Mouse (Mus musculus) adrenal gland, adult 2 months (tissue): ENCODE measurements at regions not wholly inside any gene's neighbourhood (a gene's known extent, or its start where the extent isn't known, plus 50 kb on each side); places are given as distances from the start of the nearest gene placed in this dataset.
A peak's percentile ranks its signal among the peaks of the same experiment; 100 is the strongest.

Source experiments
- DNase-seq: peaks from one replicate; pipeline ENCODE4 v3.0.0; 2021

DNA sequence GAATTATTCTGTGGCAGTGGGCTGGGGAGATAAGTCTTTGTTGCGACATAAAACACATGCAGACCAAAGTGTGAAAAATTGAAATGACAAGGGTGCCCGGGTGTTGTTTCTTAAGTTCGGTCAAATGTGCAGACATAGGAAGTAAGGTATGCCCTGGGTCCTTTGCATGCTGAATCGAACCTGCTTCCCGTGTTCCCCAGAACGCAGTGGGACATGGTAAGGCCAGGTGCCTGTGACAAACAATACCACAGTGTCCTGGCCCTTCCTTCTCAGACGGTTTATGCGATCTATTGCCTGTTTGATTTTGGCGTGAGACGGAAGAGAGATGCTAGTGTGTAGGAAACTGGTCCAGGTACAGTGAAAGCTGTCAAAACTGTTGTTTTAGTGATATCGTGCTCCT lies 1022.1 kb downstream of the Adgrl2 start:
- no peak for DNase-seq

DNA sequence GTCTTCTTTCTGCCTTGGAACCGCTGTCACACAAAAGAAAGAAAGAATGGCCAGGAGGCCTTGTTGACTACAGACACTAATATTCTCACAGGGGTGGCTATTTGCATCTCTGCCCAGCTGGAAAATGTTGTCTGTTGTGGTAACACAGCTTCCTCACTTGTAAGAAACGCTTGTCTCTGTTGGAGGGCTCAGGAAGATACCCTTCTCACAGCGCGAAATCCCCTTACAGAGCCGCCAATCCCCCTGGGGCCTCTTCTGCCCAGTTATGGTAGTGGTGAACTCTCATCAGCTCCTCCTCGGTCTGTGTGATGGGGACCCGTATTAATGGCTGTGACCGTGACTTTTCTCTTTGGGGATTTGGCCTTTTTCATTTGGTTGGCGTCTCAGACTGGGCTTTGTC lies 1022.5 kb downstream of the Adgrl2 start:
- DNase-seq = no peak

DNA sequence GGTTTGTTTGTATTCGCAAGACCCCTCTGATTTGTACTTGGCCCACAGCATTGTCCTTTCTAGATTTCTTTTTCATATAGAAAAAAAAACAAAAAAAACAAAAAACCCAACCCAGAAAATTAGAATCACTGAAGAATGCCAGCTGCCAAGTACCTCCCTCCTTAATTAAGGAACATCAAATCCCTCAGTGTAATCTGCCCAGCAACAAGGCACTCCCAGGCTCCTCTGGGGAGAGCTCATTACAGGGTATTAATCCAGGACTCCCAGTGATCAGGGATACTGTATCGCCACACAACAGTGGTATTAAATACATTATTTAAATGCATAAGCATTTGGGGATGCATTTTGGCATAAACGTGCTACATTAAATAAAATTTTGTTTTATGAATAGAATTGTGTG lies 1023.1 kb downstream of the Adgrl2 start:
- DNase-seq = no peak

DNA sequence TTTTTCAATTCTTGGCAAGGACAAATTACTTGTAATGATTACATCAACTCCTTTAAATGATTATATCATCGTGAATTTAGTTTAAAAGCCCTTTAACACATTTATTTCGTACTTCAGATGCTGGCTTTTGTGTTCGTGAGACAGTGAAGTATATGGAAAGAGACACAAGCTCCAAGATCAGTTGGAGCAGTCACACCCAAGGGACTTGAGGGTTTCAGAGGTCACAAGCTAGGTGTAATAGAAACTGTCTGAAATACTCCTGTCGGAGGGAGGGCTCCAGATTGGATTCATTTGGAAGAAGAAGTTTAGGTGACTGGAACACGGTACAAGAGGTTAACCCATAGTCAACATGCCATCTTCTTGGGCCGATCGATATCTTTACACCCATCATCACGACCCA lies 1023.5 kb downstream of the Adgrl2 start:
- DNase-seq = no peak

DNA sequence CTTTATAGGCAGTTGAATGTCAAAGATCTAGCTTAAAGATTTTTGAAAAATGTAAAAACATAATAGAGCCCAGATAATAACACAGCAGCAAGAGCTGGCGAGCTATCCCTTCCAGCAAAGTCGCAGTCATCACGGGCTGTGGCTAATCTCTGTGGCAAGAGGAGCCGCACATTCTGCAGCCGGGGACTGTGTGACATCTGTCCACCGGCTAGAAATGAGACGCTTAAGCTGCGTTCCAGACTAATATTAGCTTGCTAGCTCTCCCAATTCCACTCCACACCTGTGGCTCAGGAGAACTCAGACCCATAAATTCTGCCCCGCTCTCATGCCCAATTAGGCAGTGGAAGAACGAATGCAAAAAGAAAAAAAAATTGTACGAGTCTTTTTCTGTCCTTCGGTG lies 1024.0 kb downstream of the Adgrl2 start:
- DNase-seq = no peak

DNA sequence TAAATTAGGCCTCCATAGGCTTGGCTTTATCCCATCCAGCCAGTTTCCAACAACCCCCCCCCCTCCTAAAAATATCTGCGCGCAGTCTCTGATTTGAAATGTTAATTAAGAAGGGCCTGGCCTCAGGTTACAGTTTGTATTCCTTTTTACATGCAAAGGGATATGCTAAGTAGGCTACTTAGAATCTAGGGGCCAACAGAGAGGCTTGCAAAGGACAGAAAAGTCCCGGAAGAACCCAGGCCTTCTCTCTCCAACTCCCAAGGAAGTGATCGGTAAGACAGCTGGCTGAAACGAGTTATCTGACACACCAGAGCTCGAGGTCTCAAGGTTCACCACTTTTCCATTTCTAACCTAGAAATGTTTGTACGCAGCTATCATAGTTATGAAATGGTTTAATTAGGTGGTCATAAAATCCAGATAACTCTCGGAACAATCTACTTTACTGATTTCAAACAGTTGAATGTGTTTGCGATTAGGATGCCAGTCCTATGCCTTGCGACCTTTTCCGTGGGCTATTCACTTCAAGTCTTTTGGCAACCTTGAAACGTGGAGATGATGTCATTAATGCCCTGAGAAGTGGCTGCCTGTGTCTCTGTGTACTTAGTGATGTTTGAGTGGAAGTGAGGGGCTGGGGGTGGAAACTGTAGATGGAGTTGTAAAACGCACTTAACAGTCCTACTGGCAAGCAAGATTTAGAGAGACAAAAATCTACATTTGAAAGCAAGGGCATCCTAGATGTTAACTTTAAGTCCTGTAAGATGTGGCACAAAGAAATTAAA lies 1026.5 kb downstream of the Adgrl2 start:
- DNase-seq = no peak

DNA sequence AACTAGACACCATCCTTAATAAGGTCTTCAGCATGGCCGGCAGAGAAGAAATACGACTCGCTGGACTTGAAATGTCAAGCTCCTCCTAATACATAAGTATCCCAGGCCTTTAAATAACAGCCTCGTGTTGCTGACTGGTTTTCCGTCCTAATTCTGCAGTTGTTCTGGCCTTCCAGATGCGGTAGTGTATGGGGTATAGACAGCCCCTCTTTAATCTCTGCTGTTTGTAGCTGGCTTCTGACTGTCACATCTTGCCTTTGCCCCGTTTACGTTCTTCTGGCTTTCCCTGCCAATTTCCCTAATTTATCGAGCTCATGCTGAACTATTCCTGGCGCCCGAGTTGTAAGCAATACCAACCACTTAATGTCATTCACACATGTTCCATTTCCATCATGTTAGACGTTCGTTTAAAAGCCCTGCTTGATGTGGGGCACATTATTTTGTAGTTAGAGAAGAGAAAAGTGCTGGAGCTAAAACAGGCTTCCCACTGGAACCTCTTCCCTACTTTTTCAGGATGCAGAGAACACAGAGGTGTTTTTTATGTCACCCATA lies 1042.2 kb downstream of the Adgrl2 start:
- DNase-seq = no peak

DNA sequence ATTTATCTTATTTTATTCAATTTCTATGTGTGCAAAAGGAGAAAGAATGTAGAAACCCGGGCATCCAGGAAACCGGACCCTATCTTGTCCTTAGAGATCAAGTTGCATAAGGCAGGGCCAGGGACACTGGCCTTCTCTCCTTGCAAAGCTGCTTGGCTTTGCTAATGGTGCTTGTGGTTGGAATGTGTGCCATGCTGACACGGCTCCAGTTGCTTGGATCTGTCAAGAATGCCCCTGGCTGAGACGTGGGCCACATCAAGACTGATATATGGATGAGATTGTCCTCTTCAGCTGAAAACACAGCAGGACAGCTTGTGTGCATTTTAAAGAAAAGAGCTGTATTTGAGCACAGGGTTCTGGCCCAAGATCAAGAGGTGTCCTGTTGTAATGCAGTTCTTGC lies 1047.0 kb downstream of the Adgrl2 start:
- no peak for DNase-seq

DNA sequence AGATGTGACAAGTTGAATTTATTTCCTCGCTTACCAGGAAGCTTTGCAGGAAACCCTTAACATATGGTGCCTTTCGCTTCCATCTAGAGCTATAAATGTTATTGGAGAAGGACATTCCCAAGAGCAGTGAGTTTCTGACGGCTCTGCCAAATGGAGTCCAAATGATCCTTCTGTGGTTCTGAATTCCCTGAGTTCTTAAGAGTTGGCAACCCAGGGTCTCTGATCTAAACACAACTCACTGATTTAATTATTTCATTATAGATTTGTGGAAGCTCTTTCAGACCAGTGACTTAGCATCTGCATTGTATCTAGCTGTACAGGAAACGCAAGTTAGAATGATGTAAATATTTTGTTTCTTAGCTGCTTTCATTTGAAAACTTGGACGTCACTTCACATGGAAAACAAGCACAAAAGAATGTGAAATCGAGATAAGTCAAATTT lies 1059.5 kb downstream of the Adgrl2 start:
- no peak for DNase-seq

DNA sequence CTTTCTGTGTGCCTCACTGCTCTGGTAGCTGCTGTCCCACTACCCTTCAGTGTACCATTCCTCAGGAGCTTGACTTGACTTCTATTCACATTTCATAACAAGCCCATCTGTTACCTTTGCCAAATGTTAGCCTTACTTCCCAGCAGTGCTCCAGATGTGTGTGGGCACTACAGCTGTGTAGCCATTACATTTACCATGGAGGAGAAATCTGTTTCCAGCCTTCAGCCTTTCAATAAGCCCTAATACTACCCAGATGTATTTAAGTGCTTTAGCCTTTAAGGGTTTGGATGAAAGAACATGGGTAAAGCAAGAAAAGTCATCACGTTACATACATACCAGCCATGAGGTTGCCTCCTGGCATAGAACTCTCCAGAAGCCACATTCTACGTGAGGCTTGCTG lies 1068.0 kb downstream of the Ttll7 start:
- DNase-seq = no peak

DNA sequence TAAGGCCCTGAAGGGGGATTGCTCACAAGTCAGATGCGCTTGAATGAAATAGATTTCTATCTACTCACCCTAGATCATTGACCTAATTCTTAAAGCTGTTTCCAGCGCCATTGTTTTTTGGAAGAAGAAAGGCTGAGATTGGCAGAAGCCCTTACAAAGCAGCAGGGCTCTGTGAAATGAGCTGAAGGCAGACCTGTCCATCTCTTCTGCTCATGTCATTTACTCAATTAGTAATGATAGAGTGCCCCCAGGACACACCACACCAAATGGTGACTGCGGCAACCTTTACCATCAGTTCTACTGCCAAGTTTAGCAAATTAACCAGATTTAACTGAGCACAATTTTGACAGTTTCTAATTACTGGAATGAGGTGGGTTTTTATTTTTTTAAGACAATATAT lies 1067.5 kb downstream of the Ttll7 start:
- DNase-seq = no peak

DNA sequence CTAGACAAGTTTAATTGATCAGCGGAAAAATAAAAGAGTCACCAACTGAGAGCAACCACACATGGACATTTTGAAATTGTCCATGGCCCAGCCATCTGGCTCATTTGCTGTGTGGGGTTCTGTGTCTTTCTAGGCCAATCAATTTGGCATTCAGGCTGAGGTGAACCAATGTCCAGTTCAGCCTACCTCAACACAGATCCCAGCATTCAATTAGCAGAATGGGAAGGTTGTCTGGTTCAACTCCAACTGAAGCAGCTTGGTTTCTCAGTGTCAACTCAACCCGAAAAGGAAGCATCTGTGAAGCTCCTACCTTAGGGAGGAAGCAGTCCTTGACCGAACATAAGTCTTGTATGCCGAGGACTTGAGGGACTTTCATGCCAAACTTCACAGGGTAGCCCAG lies 1067.0 kb downstream of the Ttll7 start:
- no peak for DNase-seq

DNA sequence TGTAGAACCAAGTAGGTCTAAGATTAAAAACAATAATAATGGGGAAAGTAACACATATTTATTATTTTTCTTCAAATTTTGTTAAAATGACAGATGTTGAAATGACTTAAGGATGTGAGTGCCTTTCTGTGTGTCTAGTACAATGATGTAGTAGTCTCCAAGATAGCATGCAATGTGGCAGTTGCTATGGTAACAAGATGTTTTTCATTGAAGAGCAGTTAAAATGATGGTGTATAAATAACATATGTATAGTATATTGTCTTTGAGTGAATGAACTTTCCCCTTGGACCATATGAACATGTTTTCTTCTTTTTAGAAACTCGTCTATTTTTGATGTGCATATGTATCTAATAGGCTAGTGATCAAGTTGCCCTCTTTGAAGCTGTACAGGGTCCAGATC lies 1044.6 kb downstream of the Ttll7 start:
- DNase-seq = no peak

DNA sequence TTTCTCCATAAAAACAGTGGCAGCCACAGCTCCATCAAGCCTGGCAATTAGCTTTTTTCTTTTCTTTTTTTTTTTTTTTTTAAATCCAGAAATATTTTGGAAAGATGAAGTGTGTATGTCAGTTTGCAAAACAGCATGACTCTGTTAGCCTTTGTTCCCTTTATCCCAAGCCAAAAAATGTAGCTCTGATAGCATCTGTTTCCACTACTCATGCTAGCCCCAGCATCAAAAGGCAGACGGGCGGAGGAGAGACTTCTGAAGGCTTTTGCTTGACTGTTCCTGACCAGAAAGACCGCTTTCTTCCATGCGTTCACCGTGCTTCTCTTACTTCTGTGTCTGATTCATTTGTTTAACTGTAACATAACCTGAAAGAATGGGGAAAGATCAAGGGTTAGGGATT lies 1039.5 kb downstream of the Ttll7 start:
- no peak for DNase-seq

DNA sequence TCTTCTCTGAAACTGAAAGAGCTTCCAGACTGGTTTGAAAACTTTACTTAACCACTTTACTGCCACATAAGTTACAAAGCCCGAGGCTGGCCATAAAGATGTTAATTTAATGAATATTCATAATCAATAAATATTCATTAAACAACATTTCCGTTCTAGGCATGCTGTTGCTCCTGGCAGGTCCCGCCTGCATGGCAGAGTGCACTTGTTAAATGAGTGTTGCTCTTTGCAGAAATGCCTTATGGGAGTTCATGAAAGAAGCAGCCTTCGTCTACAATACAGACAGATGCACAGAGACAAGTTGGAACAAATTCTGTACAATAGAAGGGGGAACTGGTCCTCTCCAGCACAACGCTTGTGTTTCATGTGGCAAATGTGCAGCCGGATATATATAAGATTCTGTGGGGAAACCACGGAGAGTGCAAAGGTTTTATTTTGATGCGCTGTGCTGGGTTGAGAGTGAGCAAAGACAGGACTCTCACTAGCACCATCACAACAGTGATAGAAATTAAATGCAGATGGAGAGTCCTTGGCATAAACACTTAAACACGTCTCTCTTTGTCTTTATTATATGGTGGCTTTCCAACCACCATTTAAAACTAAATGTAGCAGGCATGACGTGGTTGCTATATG lies 1034.2 kb downstream of the Ttll7 start:
- DNase-seq = no peak

DNA sequence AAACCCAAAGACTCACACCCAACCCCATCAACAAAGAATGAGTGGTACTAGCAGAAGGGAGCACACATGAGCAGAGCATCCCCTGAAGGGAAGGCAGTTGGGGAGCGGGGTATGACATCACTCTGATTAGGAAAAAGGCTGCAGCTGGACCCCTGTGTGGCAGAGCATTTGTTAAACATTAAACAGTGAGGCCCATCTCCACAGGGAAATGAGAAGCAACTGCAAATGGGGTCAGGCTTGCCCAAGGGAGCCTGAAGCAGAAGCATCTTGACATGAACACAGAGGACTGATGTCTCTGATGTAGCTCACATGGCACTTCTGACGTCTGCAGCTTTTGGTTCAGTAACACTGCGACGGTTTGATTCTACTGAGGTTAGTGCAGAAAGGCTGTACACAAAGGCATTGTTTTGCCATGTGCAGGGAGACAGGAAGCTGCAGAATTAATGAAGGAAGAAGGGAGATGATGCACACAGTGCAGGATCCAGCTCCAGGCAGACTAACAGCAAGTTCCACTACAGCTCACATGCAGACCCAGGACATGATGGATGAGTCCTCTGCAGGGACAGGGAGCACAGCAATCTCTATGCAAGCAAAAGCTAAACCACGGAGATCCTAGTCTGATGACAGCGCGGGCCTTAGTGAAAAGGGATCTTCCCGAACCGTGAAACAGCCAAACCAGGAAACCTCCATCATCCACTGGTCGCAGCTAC lies 1030.9 kb downstream of the Ttll7 start:
- DNase-seq = no peak

DNA sequence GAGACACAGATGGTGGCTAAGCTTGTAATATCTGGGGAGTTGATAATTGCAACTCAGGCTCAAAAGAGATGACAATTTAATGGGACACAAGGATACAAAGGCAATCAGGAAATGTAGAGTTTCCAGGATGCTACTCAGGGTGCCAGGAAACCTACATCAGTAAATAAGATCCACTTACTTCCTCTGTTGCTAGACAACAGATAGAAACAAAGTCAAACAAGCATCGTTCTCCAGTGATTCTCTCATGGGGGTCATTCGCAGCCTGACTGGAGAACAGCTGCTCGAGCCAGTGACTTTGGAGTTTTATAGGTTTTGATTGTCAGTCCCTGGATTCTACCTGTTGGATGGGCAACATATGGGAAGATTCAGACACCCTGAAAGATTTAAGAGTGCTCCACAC lies 1026.5 kb downstream of the Ttll7 start:
- no peak for DNase-seq

DNA sequence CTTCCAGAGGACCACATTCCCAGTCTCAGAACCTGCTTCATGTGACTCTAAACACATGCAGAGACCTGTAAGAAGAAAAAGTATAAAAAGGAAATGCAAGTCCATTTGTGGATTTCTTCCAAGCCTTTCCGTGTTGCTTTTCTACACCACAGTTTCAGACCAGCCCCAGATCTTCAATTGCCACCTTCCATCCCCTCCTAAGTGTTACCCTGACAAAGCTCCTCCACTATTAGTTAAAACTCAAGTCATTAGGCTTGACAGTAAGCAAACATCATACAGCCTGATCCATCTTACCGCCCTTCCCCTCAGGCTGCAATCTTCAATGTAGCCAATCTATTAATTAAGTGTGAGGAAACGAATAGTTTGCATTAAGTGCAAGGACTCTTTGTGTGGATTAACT lies 1016.1 kb downstream of the Ttll7 start:
- DNase-seq = no peak

DNA sequence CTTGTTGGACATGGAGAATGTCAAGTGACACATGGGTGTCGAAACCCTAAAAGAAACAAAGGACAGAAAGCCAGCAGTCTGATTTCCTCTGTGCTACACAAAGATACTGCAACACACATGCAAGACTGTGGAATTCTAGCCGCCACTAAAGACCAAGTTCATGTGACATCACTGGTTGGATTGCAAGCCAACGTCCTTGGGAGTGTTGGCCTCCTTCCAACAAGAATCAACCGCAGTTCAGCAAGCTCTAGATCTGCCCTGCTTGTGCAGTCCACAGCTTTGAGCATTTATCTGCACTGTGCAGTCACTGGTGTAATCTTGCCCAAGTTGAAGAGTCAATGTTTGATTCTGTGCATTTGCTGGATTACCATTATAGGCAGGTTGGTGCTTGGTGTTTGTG lies 1001.2 kb downstream of the Ttll7 start:
- DNase-seq = peak; percentile 88

DNA sequence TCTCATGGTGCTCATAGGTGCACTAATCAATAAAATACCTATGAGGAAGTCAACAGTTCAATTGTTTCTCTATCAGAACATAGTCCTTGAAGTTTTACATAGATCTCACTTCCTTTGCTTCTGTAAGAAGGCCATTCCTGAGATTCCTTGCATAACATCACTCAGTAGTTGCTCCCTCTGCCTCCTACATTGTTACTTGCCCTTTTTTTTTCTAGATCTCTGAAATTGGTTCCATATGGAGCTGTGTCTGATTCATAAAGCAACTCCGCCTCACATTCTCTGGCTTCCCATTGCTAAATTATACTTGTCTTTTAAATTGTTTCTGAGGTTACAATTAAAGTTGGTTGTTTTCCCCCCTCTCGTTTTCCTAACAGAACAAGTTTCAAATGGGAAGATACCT lies 1000.7 kb downstream of the Ttll7 start:
- no peak for DNase-seq

DNA sequence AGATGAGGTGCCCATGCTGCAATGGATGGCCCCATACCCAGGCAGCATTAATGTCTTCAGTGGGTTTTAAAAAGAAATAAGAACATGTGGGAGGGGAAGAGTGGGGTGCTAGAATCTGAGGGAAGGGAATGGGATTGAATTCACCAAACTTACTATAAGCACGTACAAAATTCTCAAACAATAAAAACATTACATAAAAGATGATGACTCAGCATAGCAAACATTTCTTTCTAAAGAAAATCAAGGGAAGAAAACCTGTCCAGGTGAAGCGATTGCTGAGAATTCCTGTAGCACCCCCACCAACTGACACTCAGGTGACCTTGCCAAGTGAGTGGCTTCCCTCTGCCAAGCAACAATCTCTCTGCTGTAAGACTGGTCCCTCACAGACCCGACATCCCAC lies 989.2 kb downstream of the Ttll7 start:
- DNase-seq = no peak

DNA sequence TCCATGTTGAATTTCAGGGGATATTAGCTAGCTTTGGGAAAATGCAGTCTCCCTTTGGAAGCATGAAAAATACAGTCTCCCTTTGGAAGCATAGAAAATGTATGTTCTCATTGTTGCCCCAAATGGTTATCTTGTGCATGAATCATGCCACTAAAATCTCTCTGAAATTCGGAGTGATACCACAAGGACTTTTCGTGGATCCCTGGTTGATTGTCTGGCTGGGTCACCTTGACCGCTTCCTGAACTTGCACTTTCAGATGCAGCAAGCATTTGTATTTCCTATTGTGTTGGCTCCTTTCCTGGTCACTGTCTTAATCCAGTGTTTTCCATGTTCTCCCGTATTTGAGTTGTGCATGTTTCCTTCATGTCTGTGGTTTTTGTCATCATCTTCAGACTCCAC lies 986.6 kb downstream of the Ttll7 start:
- DNase-seq = peak; percentile 72

DNA sequence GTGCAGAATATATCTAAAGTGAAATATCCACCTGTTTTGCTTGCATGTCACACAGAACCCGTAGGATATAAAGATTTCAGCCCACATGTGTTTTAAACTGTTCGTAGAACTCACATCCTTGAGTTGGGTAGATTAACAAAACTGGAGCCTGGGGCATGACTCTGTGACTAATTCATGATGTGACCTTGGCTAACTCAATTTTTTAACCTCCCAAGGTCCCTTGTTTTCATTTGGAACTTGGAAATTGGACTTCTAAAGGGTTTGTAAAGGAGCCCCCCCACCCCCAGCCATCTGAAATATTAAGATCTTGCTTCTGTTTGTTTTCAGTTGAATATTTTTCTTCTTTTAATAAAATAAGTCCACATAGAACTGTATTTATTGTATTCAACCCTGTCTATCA lies 983.5 kb downstream of the Ttll7 start:
- DNase-seq = peak; percentile 40
